Mouse (Mus musculus) forebrain, embryonic 12.5 days (tissue): Measurements from ENCODE around the gene Il2rb. TPM values are rescaled to one million over a fixed set of nuclear protein-coding genes. Genes with fewer than 3 reads are reported as not detected.
A peak's percentile ranks its signal among the peaks of the same experiment; 100 is the strongest.

ENCODE experiments used
- ATAC-seq: fragments of 200-750 bp; cut with Nextera tagmentation; 2 replicates; pipeline ENCODE4 v1.8.0; 2017; ENCODE audit warnings: moderate TSS enrichment; ENCODE audit not compliant: low FRiP score
- H3K27ac ChIP-seq: fragments of 300-500 bp; sonication (generic); 2 replicates; pipeline ENCODE4 v1.5.1; 2016; ENCODE audit warnings: mild to moderate bottlenecking
- H3K27me3 ChIP-seq: fragments of 300-500 bp; sonication (generic); 2 replicates; pipeline ENCODE4 v1.6.1; 2016; ENCODE audit warnings: mild to moderate bottlenecking
- H3K36me3 ChIP-seq: fragments of 300-500 bp; sonication (generic); replicated peaks from 2 replicates; pipeline ENCODE4 v1.6.1; 2016; ENCODE audit warnings: mild to moderate bottlenecking
- H3K4me1 ChIP-seq: fragments of 300-500 bp; sonication (generic); 2 replicates; pipeline ENCODE4 v1.6.1; 2016
- H3K4me2 ChIP-seq: fragments of 300-500 bp; sonication (generic); 2 replicates; pipeline ENCODE4 v1.6.1; 2016; ENCODE audit warnings: mild to moderate bottlenecking, moderate library complexity
- H3K4me3 ChIP-seq: fragments of 300-500 bp; sonication (generic); replicated peaks from 2 replicates; pipeline ENCODE4 v1.5.1; 2016; ENCODE audit warnings: mild to moderate bottlenecking
- H3K9ac ChIP-seq: fragments of 300-500 bp; sonication (generic); 2 replicates; pipeline ENCODE4 v1.6.1; 2016; ENCODE audit warnings: mild to moderate bottlenecking
- H3K9me3 ChIP-seq: fragments of 300-500 bp; sonication (generic); 2 replicates; pipeline ENCODE4 v1.6.1; 2016
- WGBS: fragments of 180-500 bp; shearing (Covaris S2); methylation state at CpG from one replicate; pipeline ENCODE4 v1.1.7; 2016; 5-methylcytosine and 5-hydroxymethylcytosine counted together
- polyA plus RNA-seq: library from polyadenylated mRNA; unstranded; fragments of >200 nt; fragmentation: Nextera tagmentation; extraction: Ambion mirVana; gene quantifications from 2 replicates; pipeline ENCODE4 v1.2.1, GENCODE M21; 2016

Il2rb gene
- not detected in 2 replicates for polyA plus RNA-seq

DNA sequence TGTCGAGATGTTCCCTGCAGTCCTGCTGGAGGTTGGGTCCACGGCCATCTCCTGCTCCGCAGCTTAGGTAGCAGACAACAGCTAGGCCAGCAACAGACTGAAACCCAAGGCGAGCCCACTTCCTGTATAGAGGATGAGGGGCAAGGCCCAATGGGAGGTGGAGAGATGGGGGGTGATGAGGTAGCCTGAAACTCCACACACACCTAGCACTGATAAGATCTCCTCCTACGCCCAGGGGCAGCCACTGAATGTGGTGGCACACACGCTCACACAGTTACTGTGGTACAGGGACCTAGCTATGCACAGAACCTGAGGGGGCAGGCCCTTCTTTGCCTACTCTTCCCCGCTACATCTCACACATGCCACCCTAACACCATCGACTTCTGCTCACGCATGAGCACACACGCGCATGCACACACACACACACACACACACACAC, at the start of gene Il2rb:
TSS of gene Il2rb (minus strand) at position 304 of the 439 bp plus-strand sequence.
- no peak within 1 kb of the TSS for H3K9ac ChIP-seq
- 92% methylated on average over 11 of the region's 11 CpGs for WGBS
- H3K27ac ChIP-seq: no peak within 1 kb of the TSS
- H3K4me1 ChIP-seq: no peaks in the 10 kb centered on the region
- H3K9me3 ChIP-seq: no peaks in the 10 kb centered on the region
- no peak within 1 kb of the TSS for H3K4me2 ChIP-seq
- H3K27me3 ChIP-seq: no peaks in the 10 kb centered on the region
- no peak within 1 kb of the TSS for H3K4me3 ChIP-seq
- ATAC-seq: no peak
- no peaks in the 10 kb centered on the region for H3K36me3 ChIP-seq

DNA sequence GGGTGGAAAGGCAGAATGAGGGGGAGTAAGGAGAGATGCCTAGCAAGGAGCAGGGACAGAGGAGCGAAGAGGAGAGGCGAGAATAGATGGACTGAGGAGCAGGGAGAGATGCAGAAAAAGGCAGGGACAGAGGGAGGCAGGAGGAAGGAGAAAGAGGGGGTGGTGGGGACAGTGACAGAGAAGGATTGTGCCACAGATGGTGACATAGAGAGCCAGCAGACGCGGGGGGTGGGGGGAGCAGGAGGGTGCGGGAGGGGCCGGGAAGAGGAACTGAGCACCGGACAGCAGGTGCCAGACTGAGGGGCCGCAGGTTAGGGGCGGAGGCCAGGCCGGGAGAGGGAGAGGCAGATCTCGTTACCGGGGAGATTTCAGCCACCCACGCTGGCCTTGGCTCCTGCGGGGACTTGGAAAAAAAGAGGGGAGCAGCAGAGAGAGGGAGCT, 49.5 kb upstream of the Il2rb start, which contains the start of gene Sstr3:
TSS of gene Sstr3 (minus strand) at position 125 of the 441 bp plus-strand sequence.
- H3K9ac ChIP-seq: peak within 1 kb of the TSS; percentile 40; the same call in 1 of the 2 replicates
- peak within 1 kb of the TSS; percentile 27; the same call in 1 of the 2 replicates for H3K4me2 ChIP-seq
- H3K27ac ChIP-seq: no peak within 1 kb of the TSS
- H3K36me3 ChIP-seq: no peaks in the 10 kb centered on the region
- H3K9me3 ChIP-seq: no peaks in the 10 kb centered on the region
- H3K27me3 ChIP-seq: peaks cover 16% of the 10 kb centered on the region; the same call in 1 of the 2 replicates
- H3K4me3 ChIP-seq: no peak within 1 kb of the TSS
- ATAC-seq: no peak
- 9% methylated on average over 13 of the region's 14 CpGs for WGBS
- H3K4me1 ChIP-seq: peaks cover 29% of the 10 kb centered on the region

DNA sequence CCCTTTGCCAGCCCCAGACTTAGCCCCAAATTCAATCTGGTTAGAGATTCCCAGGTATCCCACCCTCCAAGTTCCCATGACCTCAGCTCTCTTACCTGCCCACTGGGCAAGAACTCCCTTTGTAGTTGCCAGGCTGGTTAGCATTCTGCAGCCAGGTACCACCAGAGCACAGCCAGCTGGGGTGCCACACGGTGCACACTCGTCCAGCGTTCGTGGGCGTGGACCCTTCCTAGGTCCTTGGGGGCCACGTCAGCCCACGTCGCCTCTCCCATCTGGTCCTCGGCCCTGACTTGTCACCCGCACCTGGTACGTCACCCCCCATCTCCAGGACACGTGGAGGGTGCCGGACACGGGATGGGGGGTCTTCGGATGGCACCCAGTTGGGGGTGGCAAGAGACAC, 49.0 kb upstream of the Il2rb start:
- Histone ChIP-seq H3K9ac (peak overlapping the region; percentile 40; the same call in 1 of the 2 replicates), H3K27ac (no peak overlapping the region), H3K27me3 (peaks cover 19% of the 10 kb centered on the region; the same call in 1 of the 2 replicates)

DNA sequence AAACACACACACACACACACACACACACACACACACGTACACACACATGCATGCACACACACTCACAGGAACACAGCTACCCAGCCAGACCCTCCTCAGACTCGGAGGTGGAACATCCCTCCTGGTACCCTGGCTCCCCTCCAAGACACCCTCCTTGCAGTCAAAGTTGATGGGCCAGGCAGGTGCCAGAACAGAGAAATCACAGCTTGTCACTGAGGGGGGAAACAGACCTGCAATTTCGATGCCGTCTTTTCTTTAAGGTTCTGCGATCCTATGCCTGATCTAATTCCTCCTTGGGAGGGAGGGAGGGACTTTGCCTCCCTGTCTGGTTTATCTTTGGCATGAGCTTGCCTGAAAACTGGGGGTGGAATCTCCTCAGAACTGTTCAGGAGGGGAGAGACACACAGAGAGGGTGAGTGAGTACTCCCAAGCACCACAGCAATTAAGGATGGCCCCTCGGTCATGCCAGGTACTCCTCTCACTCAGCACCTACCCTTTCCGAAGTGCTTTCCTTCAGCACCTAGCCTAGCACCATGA, 47.8 kb upstream of the Il2rb start:
- no peak overlapping the region for H3K4me2 ChIP-seq
- no peaks in the 10 kb centered on the region for H3K36me3 ChIP-seq
- 0 out of 2 replicates have a peak overlapping the region, but pooled peaks have one; percentile 5 for H3K27ac ChIP-seq
- H3K27me3 ChIP-seq: peaks cover 27% of the 10 kb centered on the region; the same call in 1 of the 2 replicates
- H3K4me3 ChIP-seq: no peak overlapping the region
- no peak for ATAC-seq
- H3K9ac ChIP-seq: no peak overlapping the region
- H3K4me1 ChIP-seq: peaks cover 22% of the 10 kb centered on the region
- no peaks in the 10 kb centered on the region for H3K9me3 ChIP-seq
- WGBS: 68% methylated on average over 7 of the region's 7 CpGs

More for the DNA sequence above, 49.0 kb upstream of the Il2rb start:
- no peak for ATAC-seq
- 85% methylated on average over 15 of the region's 15 CpGs for WGBS
- Histone ChIP-seq H3K36me3 (no peaks in the 10 kb centered on the region), H3K4me1 (peaks cover 29% of the 10 kb centered on the region), H3K4me2 (no peak overlapping the region), H3K4me3 (no peak overlapping the region), H3K9me3 (no peaks in the 10 kb centered on the region)

DNA sequence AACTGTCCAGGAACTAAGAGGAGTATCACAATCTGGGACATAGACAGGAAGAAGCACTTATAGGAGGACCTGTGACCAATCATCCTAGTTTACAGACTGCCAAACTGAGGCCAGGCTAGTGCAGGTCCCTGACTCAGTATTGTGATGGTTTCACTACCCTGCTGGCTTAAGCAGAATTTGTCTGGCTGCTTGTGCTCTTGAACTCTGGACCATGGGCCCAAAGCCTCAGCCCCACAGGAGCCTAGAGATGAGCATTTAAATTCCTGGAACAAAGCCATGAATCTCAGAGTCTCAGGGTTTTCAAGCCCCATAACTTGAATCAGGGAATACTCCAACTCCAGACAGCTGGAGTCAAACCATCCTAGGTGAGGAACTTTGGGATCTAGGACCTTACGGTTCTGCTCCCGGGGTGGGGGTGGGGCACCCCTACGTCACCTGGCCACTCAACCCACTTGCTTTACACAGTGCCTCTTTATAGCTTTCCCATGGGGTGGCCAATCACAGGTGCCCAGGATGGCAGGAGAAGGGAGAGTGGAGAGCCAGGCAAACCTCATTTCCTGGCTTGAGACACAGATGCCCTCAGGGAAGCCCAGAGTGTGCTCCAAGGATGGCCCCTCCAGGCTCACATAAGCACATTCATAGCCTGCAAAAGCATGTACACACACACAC, 47.2 kb upstream of the Il2rb start:
- Histone ChIP-seq H3K4me3 (no peak overlapping the region), H3K4me2 (no peak overlapping the region), H3K9ac (no peak overlapping the region), H3K27ac (0 out of 2 replicates have a peak overlapping the region, but pooled peaks have one; percentile 5), H3K27me3 (peaks cover 31% of the 10 kb centered on the region; the same call in 1 of the 2 replicates), H3K36me3 (no peaks in the 10 kb centered on the region), H3K9me3 (no peaks in the 10 kb centered on the region), H3K4me1 (peaks cover 18% of the 10 kb centered on the region)
- 83% methylated on average over 3 of the region's 3 CpGs for WGBS
- no peak for ATAC-seq

DNA sequence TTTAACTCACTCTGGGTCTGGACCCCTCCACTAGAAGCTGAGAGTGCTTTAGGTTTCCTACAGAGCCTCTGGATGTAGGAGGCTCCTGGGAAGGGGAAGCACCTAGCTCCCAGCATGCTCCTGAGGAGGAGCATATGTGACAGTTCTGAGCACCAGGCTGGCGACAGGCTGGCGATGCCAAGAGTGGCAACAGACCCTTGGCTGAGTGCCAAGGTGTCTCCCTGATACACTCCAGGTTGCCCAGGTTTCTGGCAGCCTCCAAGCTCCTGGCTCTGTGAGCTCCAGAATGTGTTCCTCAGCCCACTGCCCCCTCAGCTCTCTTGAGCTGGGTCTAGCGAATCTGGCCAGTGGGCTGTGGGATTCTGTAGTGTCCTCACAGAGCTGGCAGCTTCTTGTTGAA, 46.5 kb upstream of the Il2rb start:
- 68% methylated on average over 3 of the region's 3 CpGs for WGBS
- H3K27me3 ChIP-seq: peaks cover 31% of the 10 kb centered on the region; the same call in 1 of the 2 replicates
- no peak for ATAC-seq

DNA sequence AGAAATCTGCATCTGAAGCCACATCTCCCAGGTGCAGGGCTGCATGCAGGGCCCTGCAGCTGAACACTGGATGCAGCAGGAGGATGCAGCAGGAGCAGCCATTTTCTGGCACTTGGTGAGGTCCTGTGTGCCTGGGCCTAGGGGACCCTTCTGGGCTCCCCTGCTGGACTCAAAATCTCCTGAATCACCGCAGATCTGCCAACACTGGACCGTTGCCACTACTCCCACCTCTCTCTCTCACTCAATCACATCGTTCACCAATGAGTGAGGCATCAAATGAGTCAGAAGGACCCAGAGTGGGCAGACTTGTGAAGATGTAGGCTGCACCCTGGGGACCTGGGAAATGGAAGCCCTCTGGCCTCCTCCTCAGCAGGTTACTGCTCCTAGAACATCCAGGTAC, 46.0 kb upstream of the Il2rb start:
- no peaks in the 10 kb centered on the region for H3K36me3 ChIP-seq
- no peak overlapping the region for H3K4me3 ChIP-seq
- no peak overlapping the region for H3K9ac ChIP-seq
- WGBS: 88% methylated on average over 3 of the region's 3 CpGs
- no peak for ATAC-seq
- H3K27ac ChIP-seq: no peak overlapping the region
- H3K9me3 ChIP-seq: no peaks in the 10 kb centered on the region
- H3K4me1 ChIP-seq: peaks cover 20% of the 10 kb centered on the region
- H3K27me3 ChIP-seq: peaks cover 30% of the 10 kb centered on the region; the same call in 1 of the 2 replicates
- H3K4me2 ChIP-seq: no peak overlapping the region

More for the DNA sequence above, 46.5 kb upstream of the Il2rb start:
- H3K9me3 ChIP-seq: no peaks in the 10 kb centered on the region
- no peak overlapping the region for H3K27ac ChIP-seq
- H3K4me1 ChIP-seq: peaks cover 18% of the 10 kb centered on the region
- no peak overlapping the region for H3K9ac ChIP-seq
- H3K4me3 ChIP-seq: no peak overlapping the region
- no peak overlapping the region for H3K4me2 ChIP-seq
- no peaks in the 10 kb centered on the region for H3K36me3 ChIP-seq

DNA sequence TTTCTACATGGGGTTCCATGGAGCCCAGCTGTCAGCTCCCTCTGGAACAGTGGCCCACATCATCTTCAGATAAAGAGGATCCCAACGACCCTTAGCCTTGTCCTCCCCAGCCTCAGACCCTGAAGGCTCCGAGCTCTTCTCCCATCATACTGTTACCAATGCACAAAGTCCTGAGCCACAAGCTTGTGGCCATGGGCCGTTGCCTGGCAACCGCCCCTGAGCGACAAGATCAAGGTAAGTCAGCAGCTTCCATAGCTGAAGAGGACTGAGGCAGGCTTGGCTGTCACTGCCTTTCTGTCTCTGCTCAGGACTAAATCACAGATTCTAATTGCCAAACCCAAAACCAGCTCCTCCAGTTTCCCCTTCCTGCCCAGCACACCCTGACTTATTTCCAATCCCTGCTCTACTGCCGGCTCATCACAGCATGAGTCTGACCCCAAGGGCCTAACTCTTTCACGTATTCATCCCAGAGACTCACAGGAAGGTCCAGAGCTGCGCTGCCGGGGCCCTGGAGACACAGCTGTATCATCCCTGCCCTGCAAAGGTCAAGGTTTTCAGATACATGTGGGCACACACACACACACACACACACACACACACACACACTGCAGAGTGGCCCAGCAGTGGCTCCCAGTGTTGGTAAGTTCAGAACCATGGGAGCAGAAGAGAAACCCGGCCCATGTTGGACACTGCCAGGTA, 40.8 kb upstream of the Il2rb start:
- Histone ChIP-seq H3K4me3 (no peak overlapping the region), H3K9me3 (no peaks in the 10 kb centered on the region), H3K4me1 (peaks cover 19% of the 10 kb centered on the region), H3K9ac (no peak overlapping the region), H3K4me2 (no peak overlapping the region), H3K27ac (no peak overlapping the region), H3K27me3 (peaks cover 24% of the 10 kb centered on the region), H3K36me3 (no peaks in the 10 kb centered on the region)
- 47% methylated on average over 10 of the region's 10 CpGs for WGBS
- ATAC-seq: no peak

DNA sequence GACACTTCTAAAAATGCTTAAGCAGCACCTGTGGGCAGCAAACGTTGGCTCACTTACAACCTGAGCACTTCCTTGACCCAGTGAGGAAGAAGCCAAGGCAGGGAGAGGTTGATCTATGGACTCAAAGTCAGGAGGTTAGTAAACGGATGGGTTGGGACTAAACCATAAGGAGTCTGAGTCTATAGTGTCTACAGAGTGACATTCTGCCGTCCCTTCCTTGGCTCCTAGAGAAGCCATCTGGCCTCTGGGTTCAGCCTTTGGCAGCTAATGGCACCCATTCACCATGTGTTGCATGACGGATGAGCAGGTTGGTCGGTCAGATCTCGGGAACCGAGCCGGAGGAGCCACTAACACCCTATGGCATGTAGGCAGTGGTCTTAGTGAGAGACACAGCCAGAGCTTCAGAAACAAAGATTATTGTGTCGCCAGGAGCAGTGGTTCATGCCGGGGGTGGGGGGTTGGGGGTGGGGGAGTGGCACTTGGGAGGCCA, 38.3 kb upstream of the Il2rb start:
- no peaks in the 10 kb centered on the region for H3K9me3 ChIP-seq
- H3K4me1 ChIP-seq: peaks cover 37% of the 10 kb centered on the region
- ATAC-seq: no peak
- H3K4me3 ChIP-seq: no peak overlapping the region
- no peak overlapping the region for H3K27ac ChIP-seq
- no peaks in the 10 kb centered on the region for H3K36me3 ChIP-seq
- no peak overlapping the region for H3K9ac ChIP-seq
- WGBS: 80% methylated on average over 10 of the region's 10 CpGs
- H3K27me3 ChIP-seq: peaks cover 25% of the 10 kb centered on the region
- no peak overlapping the region for H3K4me2 ChIP-seq

DNA sequence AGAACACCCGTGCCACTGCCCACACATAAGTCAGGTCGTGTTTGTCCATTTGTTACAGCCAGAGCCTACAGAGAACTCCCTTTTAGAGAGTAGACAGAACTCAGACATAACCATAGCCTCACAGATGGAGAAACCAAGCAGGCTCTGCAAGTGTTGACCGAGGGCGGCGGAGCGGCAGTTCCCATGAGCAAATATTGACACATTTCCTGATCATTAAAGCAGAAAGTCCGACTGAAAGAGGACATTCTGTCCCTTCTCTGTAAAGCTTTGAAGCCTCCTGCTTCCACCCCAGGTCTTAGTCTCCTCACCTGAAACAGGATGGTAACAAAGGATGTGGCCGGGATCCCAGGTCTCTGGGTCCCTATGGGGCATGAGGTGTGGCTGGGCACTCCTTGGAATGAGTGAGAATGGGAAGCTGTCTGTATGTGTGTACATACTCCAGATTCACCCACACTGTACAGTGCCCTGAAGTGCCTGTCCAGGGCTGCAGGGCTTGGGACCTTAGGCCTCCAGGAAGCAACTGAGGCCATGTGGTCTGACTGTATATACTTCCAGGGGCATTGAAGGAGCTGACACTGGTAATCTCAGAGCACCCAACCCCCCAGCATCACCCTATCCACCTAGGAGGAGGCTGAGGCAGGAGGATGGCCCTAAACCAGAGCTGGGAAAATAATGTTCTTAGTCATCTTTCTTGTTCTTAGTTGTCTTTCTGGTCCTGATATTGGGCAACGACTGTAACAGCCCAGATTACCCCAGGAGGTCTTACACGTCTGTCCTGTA, 37.7 kb upstream of the Il2rb start:
- H3K9me3 ChIP-seq: no peaks in the 10 kb centered on the region
- H3K27me3 ChIP-seq: peaks cover 20% of the 10 kb centered on the region
- H3K4me1 ChIP-seq: peaks cover 37% of the 10 kb centered on the region
- no peaks in the 10 kb centered on the region for H3K36me3 ChIP-seq
- H3K9ac ChIP-seq: no peak overlapping the region
- no peak overlapping the region for H3K27ac ChIP-seq
- no peak for ATAC-seq
- H3K4me3 ChIP-seq: no peak overlapping the region
- no peak overlapping the region for H3K4me2 ChIP-seq
- WGBS: 75% methylated on average over 10 of the region's 10 CpGs

DNA sequence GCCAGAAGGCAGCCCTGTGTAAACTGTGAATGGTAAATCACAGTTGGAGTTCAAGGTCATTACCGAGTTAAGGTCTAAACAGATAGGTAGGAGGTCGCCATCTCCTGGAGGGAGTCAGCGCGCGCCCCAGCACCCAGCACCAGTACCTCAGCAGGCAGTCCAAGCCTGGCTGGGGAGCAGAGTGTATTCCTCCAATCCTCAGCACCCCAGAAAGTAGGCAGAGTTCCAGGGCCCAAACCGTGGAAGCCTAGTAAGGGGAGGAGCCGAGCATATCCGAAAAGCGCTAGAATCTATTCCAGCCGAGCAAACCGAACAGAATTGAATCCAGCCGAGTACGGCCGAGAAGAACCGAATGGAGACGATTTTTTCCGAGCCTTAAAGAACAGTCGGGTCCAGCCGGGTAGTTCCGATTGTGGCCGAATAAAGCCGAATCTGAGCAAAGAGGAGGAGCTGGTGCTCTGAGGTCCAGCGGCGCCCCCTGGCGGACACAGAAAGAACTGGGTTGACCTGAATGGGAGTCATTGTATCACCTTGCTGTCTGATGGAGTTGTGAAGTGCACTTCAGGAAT, 36.9 kb upstream of the Il2rb start:
- H3K4me3 ChIP-seq: peak overlapping the region; percentile 38
- no peaks in the 10 kb centered on the region for H3K36me3 ChIP-seq
- H3K9ac ChIP-seq: peak overlapping the region; percentile 70
- peak; percentile 89 for ATAC-seq
- peak overlapping the region; percentile 60 for H3K4me2 ChIP-seq
- WGBS: under 1% methylated on average over 25 of the region's 25 CpGs
- peaks cover 17% of the 10 kb centered on the region for H3K27me3 ChIP-seq
- peaks cover 37% of the 10 kb centered on the region for H3K4me1 ChIP-seq
- no peaks in the 10 kb centered on the region for H3K9me3 ChIP-seq
- peak overlapping the region; percentile 74 for H3K27ac ChIP-seq
